Mouse (Mus musculus) kidney, embryonic 16.5 days (tissue): ENCODE measurements around the gene Zfp93. TPM values are rescaled to one million over a fixed set of nuclear protein-coding genes. Genes with fewer than 3 reads are reported as not detected.
A peak's percentile ranks its signal among the peaks of the same experiment; 100 is the strongest.

Experiments
- ATAC-seq: fragments of 200-750 bp; cut with Nextera tagmentation; 2 replicates; pipeline ENCODE4 v1.8.0; 2017; ENCODE audit warnings: moderate TSS enrichment; ENCODE audit not compliant: low FRiP score, low TSS enrichment
- H3K27ac ChIP-seq: fragments of 300-500 bp; sonication (generic); 2 replicates; pipeline ENCODE4 v1.5.1; 2014; ENCODE audit warnings: low read length
- H3K27me3 ChIP-seq: fragments of 300-500 bp; sonication (generic); 2 replicates; pipeline ENCODE4 v1.6.1; 2014; ENCODE audit warnings: low read length, control low read depth, mixed read lengths; ENCODE audit not compliant: insufficient read depth
- H3K36me3 ChIP-seq: fragments of 300-500 bp; sonication (generic); 2 replicates; pipeline ENCODE4 v1.6.1; 2014; ENCODE audit warnings: low read length, control low read depth, mixed read lengths; ENCODE audit not compliant: insufficient read depth
- H3K4me1 ChIP-seq: fragments of 300-500 bp; sonication (generic); 2 replicates; pipeline ENCODE4 v1.6.1; 2014; ENCODE audit warnings: low read length, control low read depth, mixed read lengths; ENCODE audit not compliant: insufficient read depth
- H3K4me2 ChIP-seq: fragments of 300-500 bp; sonication (generic); replicated peaks from 2 replicates; pipeline ENCODE4 v1.6.1; 2014; ENCODE audit warnings: low read depth, low read length
- H3K4me3 ChIP-seq: fragments of 300-500 bp; sonication (generic); 2 replicates; pipeline ENCODE4 v1.5.1; 2014; ENCODE audit warnings: mild to moderate bottlenecking, low read length
- H3K9ac ChIP-seq: fragments of 300-500 bp; sonication (generic); replicated peaks from 2 replicates; pipeline ENCODE4 v1.6.1; 2014; ENCODE audit warnings: low read length
- H3K9me3 ChIP-seq: fragments of 300-500 bp; sonication (generic); 2 replicates; pipeline ENCODE4 v1.6.1; 2016; ENCODE audit warnings: low read length, control low read depth
- WGBS: fragments of 180-500 bp; shearing (Covaris S2); extraction: QIAGEN DNeasy Blood & Tissue Kit; methylation state at CpG from one replicate; pipeline ENCODE4 v1.1.7; 2014; 5-methylcytosine and 5-hydroxymethylcytosine counted together
- polyA plus RNA-seq: library from polyadenylated mRNA; unstranded; fragments of >200 nt; fragmentation: Nextera tagmentation; extraction: Ambion mirVana; gene quantifications from 2 replicates; pipeline ENCODE4 v1.2.1, GENCODE M21; 2015

Zfp93 gene
- 12.1 and 14.1 TPM in 2 replicates for polyA plus RNA-seq

DNA sequence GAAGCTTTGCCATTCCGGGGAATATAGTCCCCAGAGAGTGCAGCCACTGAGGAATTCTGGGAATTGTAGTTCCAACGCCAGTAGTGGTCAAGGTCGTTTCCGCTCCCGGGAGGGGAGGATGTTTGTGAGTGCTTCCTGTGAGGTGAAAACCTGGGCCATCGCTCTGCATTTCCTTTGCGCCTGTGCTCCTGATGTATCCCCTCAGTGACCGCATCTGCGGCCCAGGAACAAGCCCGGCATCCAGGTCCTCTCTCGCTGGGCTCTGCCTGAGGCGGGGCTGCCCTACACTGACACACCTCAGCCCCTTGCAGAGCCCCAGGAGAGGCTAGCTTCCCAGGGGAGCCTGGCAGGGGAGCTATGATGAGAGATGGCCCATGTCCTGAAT, at the start of gene Zfp93:
Gene Zfp93, plus strand, starts transcription at position 133 of the 385 bp plus-strand sequence.
- whole genome bisulfite sequencing = 0% methylated on average over 12 of the region's 12 CpGs
- peak within 1 kb of the TSS; percentile 90 for H3K9ac ChIP-seq
- peak; percentile 95 for ATAC-seq
- peak within 1 kb of the TSS; percentile 82 for H3K4me3 ChIP-seq
- H3K4me2 ChIP-seq = peak within 1 kb of the TSS; percentile 82
- no peaks in the 10 kb centered on the region for H3K9me3 ChIP-seq
- no peaks in the 10 kb centered on the region for H3K4me1 ChIP-seq
- H3K36me3 ChIP-seq = peaks cover 25% of the 10 kb centered on the region
- peak within 1 kb of the TSS; percentile 91 for H3K27ac ChIP-seq
- no peaks in the 10 kb centered on the region for H3K27me3 ChIP-seq

DNA sequence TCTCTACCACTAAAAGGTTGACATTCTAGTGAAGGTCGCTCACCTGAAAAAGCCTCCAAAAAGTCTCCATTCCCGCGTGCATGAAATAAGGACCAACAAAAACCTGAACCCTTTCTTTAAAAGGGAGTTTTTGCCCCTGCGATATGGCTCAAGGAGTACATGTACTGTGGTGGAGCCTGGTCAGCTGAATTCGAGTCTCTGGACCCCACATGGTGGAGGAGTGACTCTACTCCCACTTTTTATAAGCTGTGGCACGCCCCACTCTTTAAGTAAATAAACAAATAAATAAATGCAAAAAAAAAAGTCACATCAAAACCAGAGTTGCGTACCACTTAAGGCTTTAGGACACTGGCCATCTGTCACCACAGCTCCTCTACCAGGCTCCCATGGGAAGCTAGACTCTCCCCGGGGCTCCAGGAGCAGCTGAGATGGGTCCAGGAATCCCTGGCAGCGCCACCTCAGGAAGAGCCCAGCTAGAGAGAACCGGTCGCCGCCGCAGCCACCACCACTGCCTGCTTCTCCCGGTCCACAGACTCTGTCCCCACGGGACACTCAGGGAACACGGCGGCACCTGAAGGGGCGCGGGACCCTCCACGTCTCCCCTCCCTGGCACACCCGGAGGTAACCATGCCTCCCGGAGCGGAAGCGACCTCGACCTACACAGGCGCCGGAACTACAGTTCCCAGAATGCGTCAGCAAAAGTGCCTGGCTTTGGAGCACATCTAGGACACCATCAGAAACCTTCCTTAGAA, 33.0 kb upstream of the Zfp93 start, which contains the start of gene Zfp109:
Gene Zfp109, minus strand, starts transcription at position 521 of the 752 bp plus-strand sequence.
- WGBS = 5% methylated on average over 24 of the region's 28 CpGs
- H3K4me3 ChIP-seq = peak within 1 kb of the TSS; percentile 78
- H3K4me1 ChIP-seq = 0 out of 2 replicates have a peak, but pooled peaks cover 5% of the 10 kb centered on the region
- ATAC-seq = peak; percentile 92
- H3K27me3 ChIP-seq = 0 out of 2 replicates have a peak, but pooled peaks cover 2% of the 10 kb centered on the region
- H3K4me2 ChIP-seq = peak within 1 kb of the TSS; percentile 56
- no peak within 1 kb of the TSS for H3K27ac ChIP-seq
- 0 out of 2 replicates have a peak, but pooled peaks cover 5% of the 10 kb centered on the region for H3K36me3 ChIP-seq
- no peaks in the 10 kb centered on the region for H3K9me3 ChIP-seq
- peak within 1 kb of the TSS; percentile 73 for H3K9ac ChIP-seq

DNA sequence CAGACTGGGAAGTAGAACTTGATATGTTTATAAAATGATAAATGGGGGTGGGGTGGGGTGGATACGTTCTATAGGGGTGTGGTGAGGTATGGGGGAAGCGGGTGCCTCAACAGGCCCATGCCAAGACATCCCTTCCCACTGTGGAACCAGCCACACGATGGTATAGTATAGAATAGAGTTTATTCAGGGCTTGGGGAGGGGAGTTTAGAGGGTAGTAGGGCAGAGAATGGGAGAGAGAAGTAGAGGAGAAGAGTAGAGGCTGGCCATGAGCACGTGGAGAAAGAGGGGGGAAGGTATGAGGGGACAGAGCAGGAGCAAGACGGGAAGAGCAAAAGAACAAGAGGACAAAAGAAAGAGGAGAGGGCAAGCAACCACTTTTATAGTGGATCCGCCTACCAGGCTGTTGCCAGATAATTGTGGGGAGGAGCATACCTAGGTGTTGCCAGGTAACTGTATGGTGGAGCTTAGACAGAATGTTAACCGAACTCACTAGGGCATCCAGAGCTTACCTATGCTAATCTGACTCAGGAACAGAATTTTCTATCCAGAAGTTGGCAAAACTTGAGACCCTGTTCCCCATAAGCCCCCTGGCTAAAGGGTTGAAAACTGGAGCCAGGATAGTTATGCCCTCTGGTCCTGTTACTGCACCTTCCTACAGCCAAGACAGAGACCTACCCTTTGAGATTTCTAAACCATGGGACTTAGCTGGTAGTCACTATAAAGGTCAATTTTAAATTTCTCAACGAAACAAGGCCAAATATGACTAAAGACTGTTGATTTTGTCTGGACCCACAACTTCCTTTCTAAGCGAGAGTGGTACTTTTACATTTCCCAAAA, 16.2 kb upstream of the Zfp93 start:
- WGBS = 64% methylated on average over 9 of the region's 9 CpGs
- peak overlapping the region; percentile 54 for H3K4me2 ChIP-seq
- no peaks in the 10 kb centered on the region for H3K27me3 ChIP-seq
- ATAC-seq = peak; percentile 68
- H3K27ac ChIP-seq = no peak overlapping the region
- H3K9me3 ChIP-seq = no peaks in the 10 kb centered on the region
- H3K4me1 ChIP-seq = peaks cover 8% of the 10 kb centered on the region; the same call in 1 of the 2 replicates
- H3K36me3 ChIP-seq = no peaks in the 10 kb centered on the region
- H3K9ac ChIP-seq = peak overlapping the region; percentile 44; the same call in 1 of the 2 replicates
- peak overlapping the region; percentile 54 for H3K4me3 ChIP-seq

DNA sequence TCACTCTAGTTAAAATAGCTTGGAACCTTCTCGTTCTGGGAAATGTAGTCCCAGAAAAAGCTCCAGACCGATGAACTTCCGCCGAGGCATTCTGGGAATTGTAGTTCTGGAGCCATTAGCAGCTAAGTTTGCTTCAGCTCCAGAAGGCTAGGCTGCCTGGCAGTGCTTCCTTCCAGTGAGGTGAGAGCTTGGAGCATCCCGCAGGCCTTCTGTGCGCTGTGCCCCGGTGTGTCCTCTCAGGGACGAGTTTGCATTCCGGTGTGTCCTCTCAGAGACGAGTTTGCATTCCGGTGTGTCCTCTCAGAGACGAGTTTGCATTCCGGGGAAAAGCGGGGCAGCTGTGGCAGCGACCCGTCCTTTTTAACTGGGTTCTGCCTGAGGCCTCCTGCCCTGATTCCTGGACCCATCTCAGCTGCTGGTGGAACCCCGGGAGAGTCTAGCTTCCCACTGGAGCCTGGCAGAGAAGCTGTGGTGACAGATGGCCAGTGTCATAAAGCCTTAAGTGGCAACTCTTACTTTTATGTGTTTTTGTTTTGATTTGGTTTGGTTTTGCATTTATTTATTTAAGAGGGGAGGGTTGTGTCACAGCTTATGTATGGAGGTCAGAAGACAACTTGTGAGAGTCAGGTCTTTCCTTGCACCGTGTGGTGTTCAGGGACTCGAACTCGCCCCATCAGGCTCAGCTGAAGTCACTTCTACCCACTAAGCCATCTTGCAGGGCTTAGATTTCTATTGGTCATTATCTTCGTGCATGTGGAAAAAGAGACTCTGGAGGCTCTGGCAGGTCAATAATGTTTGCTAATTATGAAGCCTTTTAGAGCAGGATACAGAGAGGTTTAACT, 15.4 kb upstream of the Zfp93 start, which contains the start of gene Zfp108:
Gene Zfp108, plus strand, starts transcription at position 162 of the 842 bp plus-strand sequence.
- peak; percentile 92 for ATAC-seq
- Histone ChIP-seq H3K9me3 (no peaks in the 10 kb centered on the region), H3K36me3 (peaks cover 2% of the 10 kb centered on the region; the same call in 1 of the 2 replicates), H3K4me2 (peak within 1 kb of the TSS; percentile 54), H3K4me1 (peaks cover 8% of the 10 kb centered on the region; the same call in 1 of the 2 replicates), H3K4me3 (peak within 1 kb of the TSS; percentile 54), H3K27ac (no peak within 1 kb of the TSS), H3K27me3 (no peaks in the 10 kb centered on the region), H3K9ac (peak within 1 kb of the TSS; percentile 59)
- WGBS = 20% methylated on average over 21 of the region's 21 CpGs

DNA sequence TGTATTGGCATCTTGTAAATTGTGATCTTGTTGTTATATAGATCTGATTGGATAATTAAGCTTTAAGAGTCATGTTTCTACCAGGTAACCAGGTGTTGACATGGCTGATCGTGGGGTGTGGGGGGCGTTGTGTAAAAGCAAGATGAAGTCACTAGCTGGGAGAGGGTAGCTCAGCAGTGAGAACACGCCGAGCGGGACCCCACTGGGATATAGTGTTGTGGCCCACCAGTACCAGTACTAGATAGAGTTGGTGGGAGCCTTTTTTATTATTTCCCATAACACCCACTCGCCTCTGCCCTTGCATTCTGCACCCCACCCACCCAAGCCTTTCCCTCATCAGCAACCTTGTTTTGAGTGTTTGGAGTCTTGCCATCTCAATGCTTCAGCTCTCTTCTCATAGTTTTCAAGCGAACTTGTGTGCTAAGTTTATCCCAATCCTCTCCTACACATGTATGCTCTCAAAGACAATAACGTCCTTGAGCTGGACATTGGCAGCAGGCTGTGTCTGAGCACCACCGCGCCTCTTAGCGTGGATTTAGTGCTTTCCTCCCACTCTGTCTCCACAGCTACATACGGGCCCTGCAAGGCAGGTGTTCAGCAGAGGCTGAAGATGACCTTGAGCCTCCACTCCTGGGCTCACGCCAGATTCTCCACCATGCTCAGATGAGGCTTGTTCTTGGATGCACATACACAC, 10.8 kb upstream of the Zfp93 start:
- 90% methylated on average over 13 of the region's 13 CpGs for WGBS

DNA sequence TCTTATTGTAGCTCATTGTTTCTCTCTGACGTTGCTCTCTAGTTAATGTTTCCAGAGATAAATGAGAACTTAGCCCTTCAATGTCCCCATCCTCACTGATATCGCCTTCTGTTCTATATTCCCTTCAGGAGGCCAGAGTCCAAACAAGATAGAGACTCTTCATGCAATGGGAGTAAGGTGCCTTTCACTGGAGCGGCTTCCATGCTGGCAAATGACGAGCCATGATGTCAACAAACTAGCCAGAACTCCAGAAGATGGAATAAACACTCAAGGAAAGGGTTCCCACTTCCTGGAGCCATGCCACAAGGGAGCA, 10.3 kb upstream of the Zfp93 start:
- Histone ChIP-seq H3K27ac (no peak overlapping the region), H3K9me3 (no peaks in the 10 kb centered on the region), H3K36me3 (peaks cover 23% of the 10 kb centered on the region), H3K4me2 (no peak overlapping the region), H3K4me1 (peaks cover 5% of the 10 kb centered on the region; the same call in 1 of the 2 replicates), H3K27me3 (no peaks in the 10 kb centered on the region), H3K9ac (no peak overlapping the region), H3K4me3 (no peak overlapping the region)
- ATAC-seq = no peak
- WGBS = 92% methylated on average over 4 of the region's 4 CpGs

More for the DNA sequence above, 10.8 kb upstream of the Zfp93 start:
- Histone ChIP-seq H3K36me3 (peaks cover 23% of the 10 kb centered on the region), H3K27me3 (no peaks in the 10 kb centered on the region), H3K9me3 (no peaks in the 10 kb centered on the region), H3K4me3 (no peak overlapping the region), H3K4me1 (peaks cover 5% of the 10 kb centered on the region; the same call in 1 of the 2 replicates), H3K9ac (no peak overlapping the region), H3K4me2 (no peak overlapping the region), H3K27ac (no peak overlapping the region)
- ATAC-seq = no peak

DNA sequence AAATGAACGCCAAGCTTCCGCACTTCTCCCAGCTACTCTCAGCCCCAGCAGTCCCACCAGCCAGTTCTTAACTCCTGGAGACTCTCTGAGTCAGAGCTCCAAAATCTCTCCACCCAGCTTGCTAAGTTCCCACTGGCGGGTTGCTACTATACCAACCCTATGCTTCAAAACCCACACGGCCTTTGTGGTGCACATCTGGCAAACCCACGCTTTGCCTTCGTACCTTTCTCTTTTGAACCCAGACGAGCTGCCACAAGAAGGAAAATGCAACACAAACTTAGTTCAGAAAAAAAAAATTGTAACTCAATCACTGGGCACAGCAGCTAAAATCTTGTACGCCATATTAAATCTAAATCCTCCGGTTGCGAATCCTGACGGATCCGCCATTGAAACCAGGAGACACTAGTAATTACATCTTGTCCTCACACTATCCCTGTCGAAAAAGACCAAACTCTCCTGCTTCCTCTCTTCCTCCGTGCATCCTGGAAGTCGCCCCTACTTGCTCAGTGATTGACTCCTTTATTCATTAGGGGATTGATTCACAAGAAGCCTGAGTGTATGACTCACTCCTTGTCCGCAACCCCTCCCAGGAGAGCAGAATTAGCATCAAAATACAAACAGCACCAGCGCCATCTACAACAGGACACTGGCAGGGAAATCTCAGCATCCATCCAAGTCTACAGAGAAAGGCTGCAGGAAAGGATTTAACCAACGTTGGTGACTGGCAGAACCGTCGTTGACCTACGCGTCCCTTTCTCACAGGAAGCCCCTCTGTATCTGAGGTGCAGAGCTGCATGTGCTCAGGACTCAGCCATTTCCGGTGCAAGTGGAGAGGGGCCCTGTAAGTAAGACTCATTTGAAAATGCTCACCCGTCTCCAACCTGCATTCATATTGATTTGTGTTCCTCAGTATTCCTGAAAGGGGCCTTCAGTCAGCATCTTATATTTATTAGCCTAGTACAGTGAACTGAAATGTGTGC, 1.8 kb upstream of the Zfp93 start:
- no peak overlapping the region for H3K27ac ChIP-seq
- no peak overlapping the region for H3K9ac ChIP-seq
- H3K4me3 ChIP-seq = no peak overlapping the region
- no peaks in the 10 kb centered on the region for H3K9me3 ChIP-seq
- ATAC-seq = no peak
- H3K4me2 ChIP-seq = no peak overlapping the region
- no peaks in the 10 kb centered on the region for H3K4me1 ChIP-seq
- H3K36me3 ChIP-seq = peaks cover 7% of the 10 kb centered on the region; the same call in 1 of the 2 replicates
- no peaks in the 10 kb centered on the region for H3K27me3 ChIP-seq
- WGBS = 74% methylated on average over 24 of the region's 24 CpGs

DNA sequence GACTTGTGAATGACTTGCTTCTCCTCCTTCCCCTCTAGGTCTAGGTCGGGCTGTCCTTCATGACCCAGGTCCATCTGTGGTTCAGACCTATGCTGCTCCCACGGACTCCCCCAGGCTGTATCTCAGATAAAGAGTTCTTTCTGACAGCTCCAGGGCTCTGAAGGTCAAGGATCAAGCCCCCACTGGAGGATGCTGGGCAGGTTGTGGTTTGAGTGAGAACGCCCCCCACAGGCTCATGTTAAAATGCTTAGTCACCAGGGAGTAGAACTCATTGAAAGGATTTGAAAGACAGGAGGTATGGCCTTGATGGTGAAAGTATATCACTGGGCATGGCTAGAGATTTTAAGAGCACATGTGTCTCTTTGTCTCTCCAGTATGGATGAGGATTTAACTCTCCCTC, 964 bp upstream of the Zfp93 start:
- no peak overlapping the region for H3K9ac ChIP-seq
- H3K4me1 ChIP-seq = no peaks in the 10 kb centered on the region
- no peaks in the 10 kb centered on the region for H3K27me3 ChIP-seq
- WGBS = 66% methylated on average over 3 of the region's 3 CpGs
- no peak overlapping the region for H3K27ac ChIP-seq
- H3K4me3 ChIP-seq = no peak overlapping the region
- peaks cover 14% of the 10 kb centered on the region; the same call in 1 of the 2 replicates for H3K36me3 ChIP-seq
- no peaks in the 10 kb centered on the region for H3K9me3 ChIP-seq
- no peak overlapping the region for H3K4me2 ChIP-seq
- ATAC-seq = no peak
